8 mouse cellular contexts compared by ENCODE assay signal in the genomic region with DNA sequence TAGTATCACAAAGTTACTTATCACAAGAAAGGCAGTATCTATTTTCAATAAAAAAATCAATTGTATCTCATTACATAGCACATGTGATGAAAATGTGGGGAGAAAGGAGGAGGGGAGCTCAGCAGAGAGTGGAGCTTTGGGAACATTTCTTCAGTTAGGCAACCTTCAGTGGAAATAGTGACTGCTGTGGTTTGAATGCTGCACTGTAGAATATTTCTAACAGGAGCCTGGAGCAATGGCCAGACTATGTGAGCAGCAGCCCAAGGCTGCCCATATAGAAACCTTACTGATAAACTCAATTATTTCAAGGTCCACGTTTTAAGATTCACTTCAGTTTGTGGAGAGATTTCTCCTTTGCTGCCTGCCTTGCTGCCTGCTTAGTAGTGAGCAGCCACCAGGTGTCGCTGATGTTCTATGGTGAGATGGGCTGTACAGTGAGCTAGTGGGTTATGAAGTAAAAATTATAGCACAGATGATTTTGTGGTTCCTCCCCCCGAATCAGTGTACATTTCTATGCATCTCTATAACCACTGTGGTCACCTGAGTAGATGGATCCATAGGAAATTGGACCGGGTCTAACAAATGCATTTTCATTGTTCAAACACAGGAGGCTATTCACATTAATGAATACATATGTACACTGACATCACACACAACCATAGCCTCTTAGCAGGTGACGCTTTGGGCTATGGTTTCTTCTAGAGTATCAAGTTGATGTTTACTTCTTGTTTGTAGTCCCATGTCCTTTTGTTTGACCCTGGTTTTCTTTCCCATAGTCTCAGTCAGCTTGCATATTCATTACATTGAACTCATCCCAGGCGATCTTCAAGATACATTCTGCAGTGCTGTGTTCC.
DNase-seq lines count a peak whose midpoint lies in the region; ATAC-seq lines count a peak whose summit lies in the region.

No protein-coding gene starts in this region.

- H3K4me2 ChIP-seq in forebrain, embryonic 12.5 days = no peak overlapping the region
- H3K4me2 ChIP-seq in hindbrain, embryonic 16.5 days (ENCODE audit: low read length) = no peak overlapping the region

- WGBS in forebrain, embryonic 12.5 days = 35% methylated on average over 6 of the region's 6 CpGs
- WGBS in hindbrain, embryonic 16.5 days = 32% methylated on average over 6 of the region's 6 CpGs

- no peak overlapping the region for H3K27ac ChIP-seq in forebrain, embryonic 12.5 days
- H3K27ac ChIP-seq in hindbrain, embryonic 16.5 days (ENCODE audit: low read depth, low read length) = no peak overlapping the region

- H3K9ac ChIP-seq in forebrain, embryonic 12.5 days = no peak overlapping the region
- H3K9ac ChIP-seq in hindbrain, embryonic 16.5 days (ENCODE audit: low read depth, low read length) = no peak overlapping the region

- no peak overlapping the region for H3K4me3 ChIP-seq in forebrain, embryonic 12.5 days (replicated peaks)
- H3K4me3 ChIP-seq in hindbrain, embryonic 16.5 days (ENCODE audit: low read length) = no peak overlapping the region

- DNase-seq in MN1 (ENCODE audit: low spot score) = peak; percentile 51
- DNase-seq in brain, embryonic 18.5 days (ENCODE audit: low read depth, low spot score) = peak; percentile 54
- DNase-seq in left cerebral cortex, adult 18-20 months (ENCODE audit: low spot score in 2 of 2) = peak; percentile 81 to 83
- DNase-seq in skeletal muscle tissue, adult 2 months (ENCODE audit: low read depth, low spot score) = peak; percentile 6

- H3K36me3 ChIP-seq in forebrain, embryonic 12.5 days (replicated peaks) = no peaks in the 10 kb centered on the region
- H3K36me3 ChIP-seq in hindbrain, embryonic 16.5 days (ENCODE audit: control insufficient read depth, insufficient read depth, low read length) = no peaks in the 10 kb centered on the region

- no peaks in the 10 kb centered on the region for H3K27me3 ChIP-seq in forebrain, embryonic 12.5 days
- no peaks in the 10 kb centered on the region for H3K27me3 ChIP-seq in hindbrain, embryonic 16.5 days (replicated peaks; ENCODE audit: control insufficient read depth, insufficient read depth, low read length)

- H3K4me1 ChIP-seq in forebrain, embryonic 12.5 days = no peaks in the 10 kb centered on the region
- H3K4me1 ChIP-seq in hindbrain, embryonic 16.5 days (ENCODE audit: control insufficient read depth, insufficient read depth, low read depth, low read length) = no peaks in the 10 kb centered on the region

- peak; percentile 92 for ATAC-seq in forebrain, embryonic 12.5 days (ENCODE audit: low FRiP score)
- ATAC-seq in hindbrain, embryonic 16.5 days = peak; percentile 94
- peak; percentile 83 for ATAC-seq in megakaryocyte-erythroid progenitor cell, adult 5-6 weeks (replicated peaks; ENCODE audit: low FRiP score, low TSS enrichment, poor library complexity, severe bottlenecking)
- ATAC-seq in erythroblast, adult 5-6 weeks (replicated peaks; ENCODE audit: low FRiP score, poor library complexity, severe bottlenecking) = no peak

- H3K9me3 ChIP-seq in forebrain, embryonic 12.5 days = no peaks in the 10 kb centered on the region
- no peaks in the 10 kb centered on the region for H3K9me3 ChIP-seq in hindbrain, embryonic 16.5 days (ENCODE audit: control insufficient read depth, low read length)

Comparison
In these comparisons a context has a peak if more than half of its experiments do, and no peak if none do; other contexts are left out.
1. DNase-seq: peak in every context shown above with its lines; median percentile 82 in left cerebral cortex, adult 18-20 months; 54 in brain, embryonic 18.5 days; 51 in MN1; 6 in skeletal muscle tissue, adult 2 months.